Mouse (Mus musculus): Measurements from ENCODE around the gene Nagk.
"Not testable (repeated sequence)": the region's sequence is repeated elsewhere in the genome, so short reads cannot be mapped to it uniquely, and the experiment has no call there.

The Nagk gene

GRCm38 (mm10) chr6:83818996-83819395, 24.2 kb downstream of the Nagk start:
- DNase-seq = no peak

GRCm38 (mm10) chr6:83820727-83821515, 26.1 kb downstream of the Nagk start:
- DNase-seq = no peak

GRCm38 (mm10) chr6:83821856-83822255, 27.1 kb downstream of the Nagk start:
- no peak for DNase-seq

- peak; percentile 31 for DNase-seq
Measured at GRCm38 (mm10) chr6:83830941-83831605, 36.3 kb downstream of the Nagk start.

- DNase-seq = peak; percentile 100
Measured at GRCm38 (mm10) chr6:83831606-83832123, 36.9 kb downstream of the Nagk start, which contains the start of gene Paip2b. Gene Paip2b, minus strand, starts transcription at chr6:83831741.

GRCm38 (mm10) chr6:83832393-83832792, 37.6 kb downstream of the Nagk start:
- DNase-seq = not testable (repeated sequence)

- DNase-seq = no peak
Measured at GRCm38 (mm10) chr6:83836826-83837225, 42.0 kb downstream of the Nagk start.

GRCm38 (mm10) chr6:83838046-83838445, 43.3 kb downstream of the Nagk start:
- DNase-seq = no peak

- DNase-seq = peak; percentile 28
Measured at GRCm38 (mm10) chr6:83840086-83840485, 45.3 kb downstream of the Nagk start.

- no peak for DNase-seq
Measured at GRCm38 (mm10) chr6:83844913-83845312, 50.1 kb downstream of the Nagk start.

- DNase-seq = no peak
Measured at GRCm38 (mm10) chr6:83846141-83846540, 51.4 kb downstream of the Nagk start.

- DNase-seq = no peak
Measured at GRCm38 (mm10) chr6:83849446-83849845, 54.7 kb downstream of the Nagk start.
